Mouse (Mus musculus): ENCODE measurements around the gene Cds1.

GRCm38 (mm10) chr5:101832042-101832441, 67.1 kb downstream of the Cds1 start:
- TF ChIP-seq TAL1 (conservative IDR thresholded peaks at IDR 0.05; ENCODE audit: low read depth, low read length) = no peak
- no peak for TF ChIP-seq CTCF (IDR thresholded peaks at IDR 0.05; ENCODE audit: low read depth, low read length)
- TF ChIP-seq GATA1 (IDR thresholded peaks at IDR 0.05; ENCODE audit: borderline replicate concordance, low read length) = no peak
